In genomic region chr6:52221993-52222685, GRCm38 (mm10) we compare ENCODE assay signal across 8 mouse cellular contexts. TPM values are rescaled to one million over a fixed set of nuclear protein-coding genes. Genes with fewer than 3 reads are reported as not detected.
DNase-seq lines count a peak whose midpoint lies in the region; ATAC-seq lines count a peak whose summit lies in the region.

No protein-coding gene starts in this region.

- H3K36me3 ChIP-seq in forebrain, embryonic 14.5 days (ENCODE audit: control insufficient read depth, insufficient read depth, low read length): no peaks in the 10 kb centered on the region

- peak; percentile 62 for DNase-seq in embryo, embryonic 11 days
- no peak for DNase-seq in embryo, embryonic 10 days (ENCODE audit: low spot score)
- peak; percentile 19 to 29 for DNase-seq in B cell, adult 2 months
- no peak for DNase-seq in forebrain, embryonic 14.5 days (ENCODE audit: low spot score)
- peak; percentile 1 for DNase-seq in liver
- DNase-seq in right cerebral cortex, postnatal 10 days (ENCODE audit: low spot score in 2 of 2): no peak
- no peak for DNase-seq in c-Kit-positive CD71-positive TER-119-positive erythroid progenitor cells, embryonic 14.5 days (ENCODE audit: low spot score)
- no peak for DNase-seq in right cerebral cortex, postnatal 25 days

- 0 out of 2 replicates have a peak, but pooled peaks have one; percentile 15 for ATAC-seq in forebrain, embryonic 14.5 days

- H3K9me3 ChIP-seq in forebrain, embryonic 14.5 days (replicated peaks; ENCODE audit: control insufficient read depth, low read length): no peaks in the 10 kb centered on the region

- H3K4me3 ChIP-seq in forebrain, embryonic 14.5 days (ENCODE audit: low read depth, low read length): no peak overlapping the region

- H3K27ac ChIP-seq in forebrain, embryonic 14.5 days (ENCODE audit: low read depth, low read length): no peak overlapping the region

- no peak overlapping the region for H3K9ac ChIP-seq in forebrain, embryonic 14.5 days (ENCODE audit: low read length)

- H3K27me3 ChIP-seq in forebrain, embryonic 14.5 days (replicated peaks; ENCODE audit: control insufficient read depth, insufficient read depth, low read length): peaks cover 100% of the 10 kb centered on the region

- peak overlapping the region; percentile 68 for H3K4me2 ChIP-seq in forebrain, embryonic 14.5 days (ENCODE audit: low read length)

- peaks cover 6% of the 10 kb centered on the region for H3K4me1 ChIP-seq in forebrain, embryonic 14.5 days (ENCODE audit: control insufficient read depth, insufficient read depth, low read length)

- WGBS in forebrain, embryonic 14.5 days: 4% methylated on average over 21 of the region's 21 CpGs

RNA-seq across cellular contexts. Expression of gene Hoxa7, which starts 0.5 kb away (rescaled TPM):
- not detected in 2 replicates for polyA plus RNA-seq in forebrain, embryonic 14.5 days (2014; fragmentation: Nextera tagmentation; extraction: Ambion mirVana)

RNA-seq across cellular contexts. Expression of gene Hoxa9, which starts 8.8 kb away (rescaled TPM):
- polyA plus RNA-seq in forebrain, embryonic 14.5 days (2014; fragmentation: Nextera tagmentation; extraction: Ambion mirVana): not detected in 2 replicates

RNA-seq across cellular contexts. Expression of gene Gm28308, which starts 9.0 kb away (rescaled TPM):
- not detected in 2 replicates for polyA plus RNA-seq in forebrain, embryonic 14.5 days (2014; fragmentation: Nextera tagmentation; extraction: Ambion mirVana)

RNA-seq across cellular contexts. Expression of gene Hoxa3, which starts 9.0 kb away (rescaled TPM):
- not detected in 2 replicates for polyA plus RNA-seq in forebrain, embryonic 14.5 days (2014; fragmentation: Nextera tagmentation; extraction: Ambion mirVana)

RNA-seq across cellular contexts. Expression of gene Hoxa6, which starts 13.6 kb away (rescaled TPM):
- polyA plus RNA-seq in forebrain, embryonic 14.5 days (2014; fragmentation: Nextera tagmentation; extraction: Ambion mirVana): not detected in 2 replicates

Comparison
In these comparisons a context has a peak if more than half of its experiments do, and no peak if none do; other contexts are left out.
1. DNase-seq: peak in embryo, embryonic 11 days (single experiment), B cell, adult 2 months (2 of 2) and liver (single experiment); none in embryo, embryonic 10 days (single experiment), forebrain, embryonic 14.5 days (single experiment), right cerebral cortex, postnatal 10 days (0 of 2), c-Kit-positive CD71-positive TER-119-positive erythroid progenitor cells, embryonic 14.5 days (single experiment) and right cerebral cortex, postnatal 25 days (single experiment).